Mouse (Mus musculus) stomach, postnatal 0 days (tissue): ENCODE measurements around the gene Itga3. TPM values are rescaled to one million over a fixed set of nuclear protein-coding genes. Genes with fewer than 3 reads are reported as not detected.

Experiments used
- ATAC-seq: fragments of 200-750 bp; cut with Nextera tagmentation; 2 replicates; pipeline ENCODE4 v1.8.0; 2017; ENCODE audit not compliant: low FRiP score, low TSS enrichment
- DNase-seq: peaks from one replicate; pipeline ENCODE4 v3.0.0-alpha.2; 2016; ENCODE audit warnings: low spot score
- H3K27ac ChIP-seq: fragments of 300-500 bp; sonication (generic); replicated peaks from 2 replicates; pipeline ENCODE4 v1.5.1; 2014; ENCODE audit warnings: mild to moderate bottlenecking, control low read depth
- H3K27me3 ChIP-seq: fragments of 300-500 bp; sonication (generic); 2 replicates; pipeline ENCODE4 v1.6.1; 2014; ENCODE audit warnings: low read length; ENCODE audit not compliant: control insufficient read depth, insufficient read depth
- H3K36me3 ChIP-seq: fragments of 300-500 bp; sonication (generic); 2 replicates; pipeline ENCODE4 v1.6.1; 2014; ENCODE audit warnings: low read length, mixed read lengths; ENCODE audit not compliant: control insufficient read depth, insufficient read depth
- H3K4me1 ChIP-seq: fragments of 300-500 bp; sonication (generic); replicated peaks from 2 replicates; pipeline ENCODE4 v1.6.1; 2014; ENCODE audit warnings: antibody characterized with exemption; ENCODE audit not compliant: control insufficient read depth, insufficient read depth
- H3K4me2 ChIP-seq: fragments of 300-500 bp; sonication (generic); replicated peaks from 2 replicates; pipeline ENCODE4 v1.6.1; 2014; ENCODE audit warnings: low read depth, mild to moderate bottlenecking, control low read depth, moderate library complexity
- H3K4me3 ChIP-seq: fragments of 300-500 bp; sonication (generic); 2 replicates; pipeline ENCODE4 v1.5.1; 2014; ENCODE audit warnings: low read depth, low read length, control low read depth
- H3K9ac ChIP-seq: fragments of 300-500 bp; sonication (generic); 2 replicates; pipeline ENCODE4 v1.6.1; 2014; ENCODE audit warnings: mild to moderate bottlenecking, low read length, control low read depth, mixed read lengths
- H3K9me3 ChIP-seq: fragments of 300-500 bp; sonication (generic); 2 replicates; pipeline ENCODE4 v1.6.1; 2016; ENCODE audit warnings: low read length; ENCODE audit not compliant: control insufficient read depth
- CTCF ChIP-seq: IDR thresholded peaks from 2 replicates; pipeline ENCODE4 v1.5.1; 2016; ENCODE audit warnings: antibody characterized with exemption, low read depth, mild to moderate bottlenecking, moderate library complexity
- EP300 ChIP-seq: optimal IDR thresholded peaks from 2 replicates; pipeline ENCODE3; 2016; ENCODE audit warnings: antibody characterized with exemption
- WGBS: fragments of 180-500 bp; shearing (Covaris S2); extraction: QIAGEN DNeasy Blood & Tissue Kit; methylation state at CpG from one replicate; pipeline ENCODE4 v1.1.7; 2014; 5-methylcytosine and 5-hydroxymethylcytosine counted together
- polyA plus RNA-seq: library from polyadenylated mRNA; unstranded; fragments of >200 nt; fragmentation: Nextera tagmentation; extraction: Ambion mirVana; gene quantifications from 2 replicates; pipeline ENCODE4 v1.2.1, GENCODE M21; 2015

Gene Itga3
- polyA plus RNA-seq, 1 experiment from 2014 or later: 15.6 TPM

DNA sequence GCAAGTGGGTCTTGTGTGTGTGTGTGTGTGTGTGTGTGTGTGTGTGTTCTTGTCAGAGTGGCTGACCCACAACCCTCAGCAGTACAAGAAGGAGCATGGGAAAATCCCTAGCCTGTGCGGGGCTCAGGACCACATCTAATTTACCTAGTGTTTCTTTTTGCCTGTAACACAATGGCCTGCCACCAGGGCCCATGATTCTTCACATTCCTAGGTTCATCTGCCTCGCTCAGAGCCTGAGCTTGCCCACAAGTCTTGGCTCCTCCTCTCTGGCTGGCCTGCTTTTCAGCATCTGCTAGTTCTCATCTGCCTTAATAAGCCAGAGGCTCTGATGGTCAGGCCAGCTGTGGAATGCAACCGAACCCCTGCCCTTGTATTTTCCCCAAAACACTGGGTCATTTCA, 23.8 kb upstream of the Itga3 start:
- WGBS: 40% methylated on average over 3 of the region's 3 CpGs
- Histone ChIP-seq H3K4me3 (no peak overlapping the region), H3K4me1 (peaks cover 8% of the 10 kb centered on the region; the same call in 1 of the 2 replicates), H3K9ac (no peak overlapping the region), H3K36me3 (no peaks in the 10 kb centered on the region), H3K4me2 (no peak overlapping the region), H3K27me3 (no peaks in the 10 kb centered on the region), H3K27ac (no peak overlapping the region), H3K9me3 (no peaks in the 10 kb centered on the region)
- ATAC-seq: peak; percentile 10; the same call in 1 of the 2 replicates
- no peak for DNase-seq
- TF ChIP-seq CTCF (peak; percentile 40), EP300 (no peak)

DNA sequence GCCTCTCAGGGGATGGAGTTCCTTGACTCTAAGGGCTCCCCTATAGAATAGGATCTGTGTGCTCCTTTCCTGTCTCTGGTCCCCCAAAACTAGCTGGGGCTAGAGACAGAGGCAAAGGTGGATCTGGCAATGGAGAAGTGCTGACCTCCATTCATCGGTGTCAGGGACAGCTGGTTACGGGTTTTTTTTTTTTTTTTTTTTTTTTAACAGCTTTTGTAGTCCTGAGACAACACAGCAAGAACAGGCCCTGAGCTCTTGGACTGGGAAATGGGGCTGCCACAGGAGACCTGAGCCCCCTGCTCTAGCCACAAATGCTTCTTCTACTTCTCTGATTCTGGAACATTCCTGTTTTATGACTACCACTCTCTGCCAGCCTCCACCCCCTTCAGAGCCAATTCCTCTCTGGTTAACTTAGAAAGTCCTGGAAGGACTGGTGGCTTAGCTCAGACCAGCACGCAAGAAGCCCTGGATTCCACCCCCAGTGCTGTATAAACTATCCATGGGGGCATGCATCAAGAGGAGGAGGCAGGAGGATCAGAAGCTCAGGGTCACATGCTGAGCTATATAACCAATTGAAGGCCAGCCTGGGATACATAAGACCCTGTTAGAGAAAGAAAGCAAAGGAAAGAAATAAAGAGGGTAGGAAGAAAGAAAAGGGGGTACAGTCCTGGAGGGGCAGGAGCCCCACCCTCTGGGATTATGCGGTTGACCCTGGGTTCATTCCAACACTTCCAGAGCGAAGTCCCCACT, 21.9 kb upstream of the Itga3 start:
- ATAC-seq: no peak
- WGBS: 74% methylated on average over 5 of the region's 5 CpGs
- TF ChIP-seq CTCF (no peak), EP300 (no peak)

DNA sequence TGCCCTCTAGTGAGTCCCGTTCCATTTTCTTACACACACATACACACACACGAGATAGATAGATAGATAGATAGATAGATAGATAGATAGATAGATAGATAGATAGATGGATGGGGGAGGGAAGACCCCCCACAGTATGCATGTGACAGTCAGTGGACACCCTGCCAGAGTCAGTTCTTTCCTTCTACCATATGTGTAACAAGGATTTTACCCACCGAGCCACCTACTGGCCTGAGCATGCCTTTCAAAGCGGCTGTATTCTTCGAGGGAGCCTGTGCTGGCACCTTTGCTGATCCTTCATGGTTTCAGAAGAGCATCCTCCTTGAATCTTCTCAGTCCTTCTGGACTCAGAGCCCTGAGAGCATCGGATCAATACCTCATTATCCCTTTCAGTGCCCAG, 21.3 kb upstream of the Itga3 start:
- no peak overlapping the region for H3K9ac ChIP-seq
- H3K27me3 ChIP-seq: no peaks in the 10 kb centered on the region
- TF ChIP-seq EP300 (no peak), CTCF (peak; percentile 49)
- no peaks in the 10 kb centered on the region for H3K36me3 ChIP-seq
- no peak overlapping the region for H3K4me2 ChIP-seq
- no peaks in the 10 kb centered on the region for H3K9me3 ChIP-seq
- ATAC-seq (no peak), DNase-seq (no peak)
- H3K27ac ChIP-seq: peak overlapping the region; percentile 53; the same call in 1 of the 2 replicates
- no peak overlapping the region for H3K4me3 ChIP-seq
- H3K4me1 ChIP-seq: peaks cover 8% of the 10 kb centered on the region; the same call in 1 of the 2 replicates
- 55% methylated on average over 6 of the region's 6 CpGs for WGBS

More for the DNA sequence above, 21.9 kb upstream of the Itga3 start:
- Histone ChIP-seq H3K27me3 (no peaks in the 10 kb centered on the region), H3K9me3 (no peaks in the 10 kb centered on the region), H3K9ac (no peak overlapping the region), H3K36me3 (no peaks in the 10 kb centered on the region), H3K4me3 (no peak overlapping the region), H3K4me2 (no peak overlapping the region), H3K4me1 (peaks cover 8% of the 10 kb centered on the region; the same call in 1 of the 2 replicates), H3K27ac (peak overlapping the region; percentile 53; the same call in 1 of the 2 replicates)
- no peak for DNase-seq

DNA sequence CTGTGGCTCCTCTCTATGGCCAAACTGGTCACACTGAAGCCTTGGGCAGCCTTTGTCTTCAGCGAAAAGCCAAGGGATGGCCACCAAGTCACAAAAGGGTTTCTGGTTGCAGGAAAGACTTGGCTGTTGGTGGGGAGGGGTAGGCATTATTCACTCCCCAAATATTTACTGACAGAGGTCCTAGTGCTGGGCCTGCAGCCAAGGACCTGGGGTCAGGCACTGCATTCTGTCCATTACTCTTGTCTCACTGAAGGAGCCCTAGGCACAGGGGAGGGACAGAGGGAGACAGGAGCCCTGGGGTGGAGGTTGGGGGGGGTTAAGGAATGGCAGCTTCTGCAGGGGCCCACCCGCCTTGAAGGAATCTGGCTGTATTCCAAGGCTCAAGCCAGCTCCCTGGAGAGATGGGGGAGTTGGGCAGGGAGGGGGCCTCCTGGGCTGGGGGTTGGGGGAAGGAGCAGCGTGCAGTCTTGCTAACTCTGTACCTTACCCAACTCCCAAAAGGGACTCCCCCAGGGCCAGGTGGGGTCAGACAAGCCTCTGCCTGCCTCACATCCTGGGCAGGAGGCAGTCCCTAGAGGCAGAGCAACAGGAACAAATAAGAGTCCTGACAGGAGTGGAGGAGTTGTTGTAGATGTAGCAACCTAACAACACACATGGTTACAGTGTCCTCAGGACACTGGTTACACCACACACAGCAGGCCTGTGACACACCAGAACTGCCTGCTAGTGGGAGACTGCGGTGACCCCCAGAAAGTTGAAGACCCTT, 20.2 kb upstream of the Itga3 start:
- Histone ChIP-seq H3K4me2 (0 out of 2 replicates have a peak overlapping the region, but pooled peaks have one; percentile 11), H3K9ac (no peak overlapping the region), H3K9me3 (no peaks in the 10 kb centered on the region), H3K4me1 (peaks cover 8% of the 10 kb centered on the region; the same call in 1 of the 2 replicates), H3K27ac (peak overlapping the region; percentile 58), H3K36me3 (no peaks in the 10 kb centered on the region), H3K27me3 (no peaks in the 10 kb centered on the region), H3K4me3 (no peak overlapping the region)
- ATAC-seq (peak; percentile 36; the same call in 1 of the 2 replicates), DNase-seq (no peak)
- TF ChIP-seq CTCF (no peak), EP300 (no peak)
- WGBS: 19% methylated on average over 4 of the region's 4 CpGs

DNA sequence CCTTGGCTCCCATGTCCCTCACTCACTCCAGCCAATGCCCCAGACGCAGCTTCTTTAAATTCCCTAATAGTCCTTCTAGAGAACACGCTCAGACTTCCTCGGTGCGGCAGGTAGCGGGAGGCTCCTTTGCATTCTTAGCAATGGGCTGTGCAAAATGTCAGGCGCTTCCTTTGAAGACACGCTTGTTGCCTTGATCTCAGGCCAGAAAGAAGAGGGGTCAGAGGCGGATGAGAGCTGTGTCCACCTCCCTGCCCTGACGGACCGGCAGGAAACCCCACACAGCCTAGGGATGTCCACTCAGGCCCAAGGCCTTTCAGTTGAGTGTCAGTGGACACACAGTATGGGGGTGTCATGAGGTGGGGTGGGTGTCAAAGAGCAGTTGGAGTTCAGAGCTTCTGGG, 19.0 kb upstream of the Itga3 start:
- H3K9me3 ChIP-seq: no peaks in the 10 kb centered on the region
- WGBS: 80% methylated on average over 10 of the region's 10 CpGs

More for the DNA sequence above, 19.0 kb upstream of the Itga3 start:
- Histone ChIP-seq H3K4me1 (peaks cover 8% of the 10 kb centered on the region; the same call in 1 of the 2 replicates), H3K27ac (0 out of 2 replicates have a peak overlapping the region, but pooled peaks have one; percentile 35), H3K4me3 (no peak overlapping the region), H3K9ac (no peak overlapping the region), H3K36me3 (no peaks in the 10 kb centered on the region), H3K27me3 (no peaks in the 10 kb centered on the region), H3K4me2 (no peak overlapping the region)
- ATAC-seq: no peak
- no peak for TF ChIP-seq CTCF
- no peak for TF ChIP-seq EP300
- DNase-seq: no peak
